Mouse (Mus musculus) central nervous system, embryonic 18 days (tissue): ENCODE measurements around the gene Egln3. TPM values are rescaled to one million over a fixed set of nuclear protein-coding genes. Genes with fewer than 3 reads are reported as not detected.

Experiments used
- polyA plus RNA-seq: library from polyadenylated mRNA; depleted of rRNA; stranded (reverse); fragments of >200 nt; gene quantifications from 2 replicates; pipeline ENCODE4 v1.2.3, GENCODE M21; 2012; rRNA removed

Gene Egln3
- 12.5 and 14.8 TPM in 2 replicates for polyA plus RNA-seq

DNA sequence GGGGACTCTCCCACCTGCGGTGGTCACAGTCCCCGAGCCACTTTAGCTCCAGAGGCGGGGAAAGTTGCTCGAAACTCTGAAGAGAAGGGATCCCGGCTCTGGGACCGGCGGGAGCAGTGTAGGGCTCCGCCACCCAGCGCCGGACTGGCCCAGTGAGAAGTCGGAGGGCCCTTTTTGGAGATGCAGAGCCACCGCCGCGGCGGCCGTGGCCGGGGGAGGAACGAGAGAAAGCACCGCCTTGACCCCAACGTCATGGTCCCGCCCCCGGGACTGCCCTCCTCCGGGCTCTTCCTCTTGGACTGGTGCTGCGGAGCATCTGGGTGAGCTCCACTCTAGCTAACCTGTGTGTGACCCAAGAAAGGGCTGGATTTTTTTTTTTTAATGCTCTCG lies at the start of gene Egln3:
Egln3 (minus strand) TSS at position 205 of the 390 bp plus-strand sequence.

